Mouse (Mus musculus) liver, embryonic 12.5 days (tissue): Measurements from ENCODE around the gene Cadm4. TPM values are rescaled to one million over a fixed set of nuclear protein-coding genes. Genes with fewer than 3 reads are reported as not detected.
A peak's percentile ranks its signal among the peaks of the same experiment; 100 is the strongest.

Experiments
- ATAC-seq: fragments of 200-750 bp; cut with Nextera tagmentation; 2 replicates; pipeline ENCODE4 v1.8.0; 2017; ENCODE audit warnings: moderate number of reproducible peaks, mild to moderate bottlenecking, moderate library complexity
- H3K27ac ChIP-seq: fragments of 300-500 bp; sonication (generic); 2 replicates; pipeline ENCODE4 v1.5.1; 2016; ENCODE audit warnings: mild to moderate bottlenecking
- H3K27me3 ChIP-seq: fragments of 300-500 bp; sonication (generic); replicated peaks from 2 replicates; pipeline ENCODE4 v1.6.1; 2016; ENCODE audit warnings: mild to moderate bottlenecking, moderate library complexity
- H3K36me3 ChIP-seq: fragments of 300-500 bp; sonication (generic); 2 replicates; pipeline ENCODE4 v1.6.1; 2016; ENCODE audit warnings: mild to moderate bottlenecking, moderate library complexity
- H3K4me1 ChIP-seq: fragments of 300-500 bp; sonication (generic); 2 replicates; pipeline ENCODE4 v1.6.1; 2016
- H3K4me2 ChIP-seq: fragments of 300-500 bp; sonication (generic); 2 replicates; pipeline ENCODE4 v1.6.1; 2016; ENCODE audit warnings: mild to moderate bottlenecking, moderate library complexity
- H3K4me3 ChIP-seq: fragments of 300-500 bp; sonication (generic); 2 replicates; pipeline ENCODE4 v1.5.1; 2016; ENCODE audit warnings: mild to moderate bottlenecking, moderate library complexity
- H3K9ac ChIP-seq: fragments of 300-500 bp; sonication (generic); 2 replicates; pipeline ENCODE4 v1.6.1; 2016; ENCODE audit warnings: mild to moderate bottlenecking, moderate library complexity
- H3K9me3 ChIP-seq: fragments of 300-500 bp; sonication (generic); replicated peaks from 2 replicates; pipeline ENCODE4 v1.6.1; 2016; ENCODE audit warnings: mild to moderate bottlenecking, moderate library complexity
- WGBS: fragments of 180-500 bp; shearing (Covaris S2); methylation state at CpG from one replicate; pipeline ENCODE4 v1.1.7; 2016; ENCODE audit not compliant: insufficient replicate concordance; 5-methylcytosine and 5-hydroxymethylcytosine counted together
- polyA plus RNA-seq: library from polyadenylated mRNA; unstranded; fragments of >200 nt; fragmentation: Nextera tagmentation; extraction: Ambion mirVana; gene quantifications from 2 replicates; pipeline ENCODE4 v1.2.1, GENCODE M21; 2016

Gene Cadm4
- polyA plus RNA-seq, 1 experiment from 2014 or later, result 0.35 TPM

- Histone ChIP-seq H3K36me3 (peaks cover 15% of the 10 kb centered on the region; the same call in 1 of the 2 replicates), H3K4me3 (no peak overlapping the region), H3K27ac (no peak overlapping the region), H3K9ac (no peak overlapping the region), H3K9me3 (0 out of 2 replicates have a peak, but pooled peaks cover 3% of the 10 kb centered on the region), H3K4me1 (no peaks in the 10 kb centered on the region), H3K27me3 (no peaks in the 10 kb centered on the region), H3K4me2 (no peak overlapping the region)
- ATAC-seq, result no peak
- 82% methylated on average over 7 of the region's 7 CpGs for WGBS
Measured at GRCm38 (mm10) chr7:24470356-24470755, 11.5 kb upstream of the Cadm4 start.

DNA sequence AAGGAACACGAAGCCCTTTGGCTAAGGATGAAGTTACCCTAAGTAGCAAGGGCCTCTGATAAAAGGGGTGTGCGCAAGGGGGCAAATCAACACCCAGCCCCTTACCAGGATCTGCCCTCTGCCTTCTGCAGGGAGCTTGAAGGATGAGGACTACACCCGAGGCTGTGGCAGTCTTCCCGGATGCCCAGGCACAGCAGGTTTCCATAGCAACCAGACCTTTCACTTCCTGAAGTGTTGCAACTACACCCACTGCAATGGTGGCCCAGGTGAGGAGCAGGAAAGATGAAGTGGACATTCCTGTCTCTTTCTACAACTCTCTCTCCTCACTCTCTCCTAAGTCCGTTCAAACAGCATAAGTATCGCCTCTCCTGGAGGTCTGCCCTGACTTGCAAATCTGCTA lies 9.4 kb upstream of the Cadm4 start:
- WGBS, result 79% methylated on average over 6 of the region's 6 CpGs
- Histone ChIP-seq H3K9me3 (0 out of 2 replicates have a peak, but pooled peaks cover 3% of the 10 kb centered on the region), H3K4me3 (no peak overlapping the region), H3K4me1 (no peaks in the 10 kb centered on the region), H3K4me2 (no peak overlapping the region), H3K27me3 (no peaks in the 10 kb centered on the region), H3K27ac (no peak overlapping the region), H3K9ac (no peak overlapping the region), H3K36me3 (peaks cover 9% of the 10 kb centered on the region; the same call in 1 of the 2 replicates)
- no peak for ATAC-seq

DNA sequence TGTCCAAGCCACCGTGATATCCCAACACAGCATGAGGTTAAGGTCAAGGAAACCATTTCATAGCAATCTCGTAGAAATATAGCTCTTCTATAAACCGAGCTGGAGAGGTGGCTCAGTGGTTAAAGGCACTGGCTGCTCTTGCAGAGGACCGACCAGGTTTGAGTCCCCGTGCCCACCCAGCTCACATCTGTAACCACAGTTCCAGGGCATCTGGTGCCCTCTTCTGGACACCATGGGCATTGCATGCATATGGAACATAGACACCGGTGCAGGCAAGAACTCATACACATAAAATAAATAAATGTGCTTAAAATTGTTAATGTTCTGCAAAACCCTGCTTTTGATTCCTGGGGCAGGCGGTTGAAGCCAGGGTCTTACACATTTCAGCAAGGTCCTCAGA lies 8.9 kb upstream of the Cadm4 start:
- no peaks in the 10 kb centered on the region for H3K4me1 ChIP-seq
- WGBS, result 66% methylated on average over 7 of the region's 7 CpGs
- no peak for ATAC-seq

GRCm38 (mm10) chr7:24473913-24474529 lies 7.8 kb upstream of the Cadm4 start:
- Histone ChIP-seq H3K4me3 (no peak overlapping the region), H3K4me1 (no peaks in the 10 kb centered on the region), H3K4me2 (no peak overlapping the region), H3K36me3 (peaks cover 8% of the 10 kb centered on the region; the same call in 1 of the 2 replicates), H3K27me3 (peaks cover 10% of the 10 kb centered on the region), H3K9ac (no peak overlapping the region), H3K9me3 (peaks cover 3% of the 10 kb centered on the region; the same call in 1 of the 2 replicates), H3K27ac (no peak overlapping the region)
- 0 out of 2 replicates have a peak, but pooled peaks have one; percentile 25 for ATAC-seq
- WGBS, result 53% methylated on average over 10 of the region's 10 CpGs

More for the DNA sequence above, 8.9 kb upstream of the Cadm4 start:
- Histone ChIP-seq H3K9ac (no peak overlapping the region), H3K27ac (no peak overlapping the region), H3K9me3 (peaks cover 3% of the 10 kb centered on the region; the same call in 1 of the 2 replicates), H3K4me3 (no peak overlapping the region), H3K36me3 (peaks cover 9% of the 10 kb centered on the region; the same call in 1 of the 2 replicates), H3K4me2 (no peak overlapping the region), H3K27me3 (no peaks in the 10 kb centered on the region)

GRCm38 (mm10) chr7:24474811-24475506 lies 6.9 kb upstream of the Cadm4 start:
- Histone ChIP-seq H3K4me1 (no peaks in the 10 kb centered on the region), H3K9me3 (peaks cover 3% of the 10 kb centered on the region; the same call in 1 of the 2 replicates), H3K4me2 (peak overlapping the region; percentile 3; the same call in 1 of the 2 replicates), H3K27me3 (peaks cover 19% of the 10 kb centered on the region), H3K36me3 (peaks cover 6% of the 10 kb centered on the region; the same call in 1 of the 2 replicates), H3K9ac (no peak overlapping the region), H3K4me3 (no peak overlapping the region), H3K27ac (no peak overlapping the region)
- ATAC-seq, result no peak
- WGBS, result 61% methylated on average over 21 of the region's 21 CpGs

- 66% methylated on average over 8 of the region's 8 CpGs for WGBS
- H3K9ac ChIP-seq, result no peak overlapping the region
- ATAC-seq, result no peak
- peaks cover 3% of the 10 kb centered on the region; the same call in 1 of the 2 replicates for H3K9me3 ChIP-seq
- H3K4me2 ChIP-seq, result no peak overlapping the region
- peaks cover 6% of the 10 kb centered on the region; the same call in 1 of the 2 replicates for H3K36me3 ChIP-seq
- H3K4me1 ChIP-seq, result peaks cover 4% of the 10 kb centered on the region
- peaks cover 33% of the 10 kb centered on the region for H3K27me3 ChIP-seq
- no peak overlapping the region for H3K27ac ChIP-seq
- no peak overlapping the region for H3K4me3 ChIP-seq
Measured at GRCm38 (mm10) chr7:24476338-24476737, 5.5 kb upstream of the Cadm4 start.

- peaks cover 3% of the 10 kb centered on the region; the same call in 1 of the 2 replicates for H3K9me3 ChIP-seq
- H3K9ac ChIP-seq, result no peak overlapping the region
- H3K27ac ChIP-seq, result no peak overlapping the region
- WGBS, result 72% methylated on average over 7 of the region's 7 CpGs
- H3K4me2 ChIP-seq, result no peak overlapping the region
- H3K36me3 ChIP-seq, result peaks cover 6% of the 10 kb centered on the region; the same call in 1 of the 2 replicates
- H3K27me3 ChIP-seq, result peaks cover 38% of the 10 kb centered on the region
- H3K4me3 ChIP-seq, result no peak overlapping the region
- ATAC-seq, result no peak
- peaks cover 10% of the 10 kb centered on the region for H3K4me1 ChIP-seq
Measured at GRCm38 (mm10) chr7:24476856-24477255, 5.0 kb upstream of the Cadm4 start.

GRCm38 (mm10) chr7:24478911-24479310 lies 2.9 kb upstream of the Cadm4 start:
- 62% methylated on average over 5 of the region's 5 CpGs for WGBS
- no peak overlapping the region for H3K4me3 ChIP-seq
- H3K4me2 ChIP-seq, result no peak overlapping the region
- peaks cover 14% of the 10 kb centered on the region for H3K4me1 ChIP-seq
- H3K36me3 ChIP-seq, result no peaks in the 10 kb centered on the region
- H3K27me3 ChIP-seq, result peaks cover 59% of the 10 kb centered on the region
- H3K9ac ChIP-seq, result no peak overlapping the region
- ATAC-seq, result no peak
- no peaks in the 10 kb centered on the region; the same call in 1 of the 2 replicates for H3K9me3 ChIP-seq
- no peak overlapping the region for H3K27ac ChIP-seq

GRCm38 (mm10) chr7:24479685-24480084 lies 2.1 kb upstream of the Cadm4 start:
- no peak for ATAC-seq
- no peak overlapping the region for H3K4me3 ChIP-seq
- no peak overlapping the region for H3K4me2 ChIP-seq
- no peaks in the 10 kb centered on the region for H3K36me3 ChIP-seq
- no peak overlapping the region for H3K27ac ChIP-seq
- no peaks in the 10 kb centered on the region; the same call in 1 of the 2 replicates for H3K9me3 ChIP-seq
- peaks cover 66% of the 10 kb centered on the region for H3K27me3 ChIP-seq
- no peak overlapping the region for H3K9ac ChIP-seq
- 70% methylated on average over 2 of the region's 2 CpGs for WGBS
- H3K4me1 ChIP-seq, result peaks cover 14% of the 10 kb centered on the region

DNA sequence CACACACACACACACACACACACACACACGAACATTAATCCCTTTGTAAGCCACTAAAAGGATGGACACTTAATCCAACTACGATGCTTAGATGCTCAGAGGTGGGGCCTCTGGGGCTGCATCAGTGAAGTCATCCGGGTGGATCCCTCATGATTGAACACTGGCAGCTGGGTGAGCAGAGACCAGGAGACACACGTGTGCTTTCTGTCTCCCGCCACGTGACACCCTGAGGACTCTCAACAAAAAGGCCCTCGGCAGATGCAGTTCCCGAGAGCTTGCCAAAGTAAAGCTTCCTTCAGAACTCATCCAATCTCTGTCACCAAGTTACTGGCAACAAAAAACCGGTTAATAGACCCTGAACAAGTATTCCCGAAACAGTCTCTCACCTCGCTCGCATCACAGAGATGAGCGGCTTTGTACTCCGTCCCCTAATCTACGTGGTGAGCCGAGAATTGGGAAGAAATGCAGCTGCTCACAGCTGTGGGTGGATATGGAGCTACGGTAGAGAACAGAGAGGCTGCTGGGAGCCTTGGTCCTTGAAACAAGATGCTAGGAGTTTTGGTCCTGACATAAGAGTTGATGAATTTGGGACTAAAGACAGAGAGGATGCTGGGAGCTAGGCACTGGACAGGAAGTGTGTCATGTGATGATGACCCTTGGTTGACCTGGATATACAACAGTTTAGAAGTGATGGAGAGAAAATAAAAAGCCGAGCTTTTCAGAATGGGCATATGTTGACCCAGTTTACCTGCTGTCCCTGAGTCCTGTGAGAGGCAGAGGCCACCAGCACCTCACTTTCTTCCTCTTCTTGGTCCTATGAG lies 1.5 kb upstream of the Cadm4 start:
- H3K27ac ChIP-seq, result no peak overlapping the region
- H3K4me3 ChIP-seq, result no peak overlapping the region
- no peak overlapping the region for H3K4me2 ChIP-seq
- H3K27me3 ChIP-seq, result peaks cover 73% of the 10 kb centered on the region
- WGBS, result 58% methylated on average over 18 of the region's 18 CpGs
- H3K36me3 ChIP-seq, result no peaks in the 10 kb centered on the region
- H3K4me1 ChIP-seq, result peaks cover 14% of the 10 kb centered on the region
- no peaks in the 10 kb centered on the region; the same call in 1 of the 2 replicates for H3K9me3 ChIP-seq
- no peak overlapping the region for H3K9ac ChIP-seq
- ATAC-seq, result no peak

DNA sequence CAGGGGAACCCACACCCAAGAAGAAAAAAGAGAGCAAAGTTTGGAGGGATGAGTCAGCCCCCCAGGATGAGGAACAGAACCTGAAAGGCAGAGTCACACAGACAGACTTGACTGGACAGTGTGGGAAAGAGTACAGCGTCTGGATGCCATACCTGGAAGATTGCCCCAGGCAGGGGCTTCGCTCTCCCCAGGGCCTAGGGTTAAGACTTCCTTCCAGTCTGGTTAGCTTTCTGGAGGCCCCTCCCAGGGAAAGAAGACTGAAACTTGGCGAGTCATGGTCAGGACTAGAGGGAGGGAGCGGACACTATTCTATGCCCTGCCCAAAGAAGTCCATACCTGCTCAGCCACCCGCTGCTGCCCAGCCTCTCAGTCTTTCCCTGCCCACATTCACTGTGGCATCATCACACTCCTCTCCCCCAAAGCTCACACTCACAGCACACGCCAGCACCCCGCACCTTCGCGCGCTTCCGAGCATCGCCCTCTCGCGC lies 793 bp upstream of the Cadm4 start:
- no peak overlapping the region for H3K27ac ChIP-seq

More for the DNA sequence above, 793 bp upstream of the Cadm4 start:
- peak overlapping the region; percentile 78 for H3K4me2 ChIP-seq
- peak overlapping the region; percentile 61 for H3K4me3 ChIP-seq
- no peak overlapping the region for H3K9ac ChIP-seq
- peaks cover 14% of the 10 kb centered on the region for H3K4me1 ChIP-seq
- H3K36me3 ChIP-seq, result no peaks in the 10 kb centered on the region
- ATAC-seq, result peak; percentile 24
- peaks cover 80% of the 10 kb centered on the region for H3K27me3 ChIP-seq
- 14% methylated on average over 14 of the region's 14 CpGs for WGBS
- H3K9me3 ChIP-seq, result no peaks in the 10 kb centered on the region; the same call in 1 of the 2 replicates
